Mouse (Mus musculus) effector memory CD4-positive, alpha-beta T cell, adult 7 months (primary cell): ENCODE measurements around the gene Kif24. TPM values are rescaled to one million over a fixed set of nuclear protein-coding genes. Genes with fewer than 3 reads are reported as not detected.

ENCODE experiments used
- polyA plus RNA-seq: library from polyadenylated mRNA; unstranded; fragments of 100-300 nt; shearing (Covaris generic); gene quantifications from one replicate; pipeline ENCODE4 v1.2.1, GENCODE M21; 2017

Gene Kif24
- 0.69 TPM for polyA plus RNA-seq

DNA sequence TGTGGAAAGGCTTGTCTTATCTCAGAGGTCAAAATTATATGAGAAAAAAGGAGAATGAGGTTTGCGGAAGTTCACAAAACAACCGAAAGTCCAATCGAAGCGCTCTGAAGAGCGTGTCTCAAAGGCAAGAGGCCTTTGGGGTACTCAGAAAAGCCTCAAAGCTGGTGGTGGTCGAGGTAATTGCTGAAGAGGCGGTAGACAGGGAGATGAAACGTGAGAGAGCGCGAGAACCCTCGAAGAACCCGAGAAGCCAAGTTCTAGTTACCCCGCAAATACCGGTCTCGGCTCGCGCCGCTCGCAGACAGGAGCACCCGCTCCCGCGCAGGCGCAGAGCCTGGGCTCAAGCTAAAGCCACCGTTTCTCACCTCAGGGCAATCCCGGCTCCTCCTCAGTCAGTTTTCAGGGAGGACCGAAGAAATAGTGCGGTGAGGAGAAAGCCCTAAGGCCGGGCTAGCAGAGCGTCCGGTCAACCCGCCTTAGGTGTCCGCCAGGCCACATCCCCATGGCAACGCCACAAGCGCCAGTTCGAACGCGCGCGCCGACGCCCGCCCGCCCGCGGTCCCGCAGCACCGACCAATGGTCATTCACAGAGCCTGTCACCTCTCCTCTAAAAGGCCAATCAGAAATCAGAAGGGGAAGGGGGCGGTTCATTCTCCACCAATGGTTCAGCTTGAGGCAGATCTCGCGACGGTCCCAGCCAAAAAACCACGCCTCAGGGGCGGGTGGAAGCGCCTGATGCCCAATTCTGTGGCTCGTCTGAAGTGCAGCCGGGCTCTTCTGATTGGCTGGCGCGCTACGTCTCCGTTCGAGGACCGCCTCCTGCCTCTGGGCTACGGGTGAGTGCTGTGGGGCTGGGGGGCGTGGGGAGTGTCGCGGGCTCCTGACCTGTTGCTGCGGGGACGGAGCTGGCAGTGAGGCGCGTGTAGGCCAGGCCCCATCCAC lies at the start of gene Kif24, which contains the start of gene Nudt2:
Kif24 (minus strand) TSS at position 543 of the 942 bp plus-strand sequence.
Nudt2 (plus strand) TSS at position 807 of the 942 bp plus-strand sequence.

DNA sequence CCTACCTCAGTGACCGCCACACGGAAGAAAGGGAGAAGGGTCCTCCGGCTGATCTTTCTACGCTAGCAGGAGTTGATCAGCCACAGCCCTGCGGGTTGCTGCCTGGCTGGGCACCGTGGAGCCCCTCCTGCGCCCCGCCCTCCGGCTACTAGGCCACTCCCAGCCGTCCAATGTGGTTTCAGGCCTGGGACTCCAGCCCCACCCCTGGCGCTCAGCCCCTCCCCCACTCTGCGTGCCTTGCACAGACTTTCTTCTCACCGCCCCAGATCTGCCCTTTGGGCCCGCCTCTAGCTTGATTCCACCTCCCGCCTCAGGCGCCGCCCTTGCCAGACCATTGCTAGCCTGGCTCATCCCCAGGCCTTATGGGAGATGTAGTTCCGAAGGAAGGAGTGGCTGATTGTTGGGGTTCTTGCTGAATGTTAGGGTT lies 38.3 kb upstream of the Kif24 start, which contains the start of gene AI464131:
AI464131 (minus strand) TSS at position 91 of the 427 bp plus-strand sequence.

DNA sequence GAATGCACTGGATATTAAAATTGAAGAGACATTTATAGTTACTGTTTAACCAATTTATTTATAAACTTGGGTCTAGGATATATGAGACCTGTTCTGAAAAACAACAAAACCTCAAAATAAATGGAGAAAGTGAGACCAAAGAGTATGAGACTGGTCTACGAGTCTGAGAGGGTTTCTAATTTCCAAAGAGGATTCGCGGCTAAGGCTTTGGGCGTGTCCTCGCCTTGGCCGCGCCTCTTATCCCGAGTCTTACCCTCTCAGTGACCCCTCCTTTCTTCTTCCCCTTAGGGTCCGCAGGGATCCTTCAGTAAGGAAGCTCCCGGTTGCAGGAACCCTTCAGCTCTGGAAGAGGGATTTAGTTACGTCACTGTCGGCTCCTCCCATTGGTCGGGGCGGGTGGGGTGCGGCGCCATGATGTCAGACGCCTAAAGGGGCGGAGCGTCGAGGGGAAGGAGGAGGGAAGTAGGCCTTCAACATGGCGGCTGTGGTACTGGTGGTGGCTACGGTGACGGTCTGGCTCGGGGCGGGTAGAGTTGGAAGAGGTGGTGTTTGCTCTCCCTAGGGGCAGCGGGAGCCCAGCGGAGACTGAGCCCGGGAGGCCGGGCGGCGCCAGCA lies 116.0 kb downstream of the Kif24 start, which contains the start of gene Ubap1:
Ubap1 (plus strand) TSS at position 413 of the 615 bp plus-strand sequence.

Other genes starting within 250 kb of the Kif24 start
- 64.7 TPM for gene Ubap2, start 189.7 kb downstream of the Kif24 start, polyA plus RNA-seq
- gene Dcaf12, start 150.0 kb downstream of the Kif24 start, polyA plus RNA-seq: 66.8 TPM
- 120 TPM for gene Ubap1, start 115.9 kb downstream of the Kif24 start, polyA plus RNA-seq
- gene Nudt2, start 264 bp upstream of the Kif24 start, polyA plus RNA-seq: 5.1 TPM
- 0.48 TPM for gene AI464131, start 38.2 kb upstream of the Kif24 start, polyA plus RNA-seq
- gene 1110017D15Rik, start 52.4 kb upstream of the Kif24 start, polyA plus RNA-seq: not detected
- 5.5 TPM for gene Fam219a, start 104.7 kb upstream of the Kif24 start, polyA plus RNA-seq
- gene Dnaic1, start 104.9 kb upstream of the Kif24 start, polyA plus RNA-seq: not detected
- gene Enho, start 175.4 kb upstream of the Kif24 start, polyA plus RNA-seq: 0.80 TPM
- gene Cntfr, start 232.2 kb upstream of the Kif24 start, polyA plus RNA-seq: not detected
- gene Il11ra1, start 235.1 kb upstream of the Kif24 start, polyA plus RNA-seq: 6.0 TPM
- 22.3 TPM for gene Rpp25l, start 248.6 kb upstream of the Kif24 start, polyA plus RNA-seq